Mouse (Mus musculus): ENCODE measurements around the gene Lgals3bp.

Gene Lgals3bp

GRCm38 (mm10) chr11:118401760-118402280 lies at the start of gene Lgals3bp:
Gene Lgals3bp (minus strand): TSS chr11:118402092.
- DNase-seq (ENCODE audit: low read depth, low spot score): peak; percentile 85

DNA sequence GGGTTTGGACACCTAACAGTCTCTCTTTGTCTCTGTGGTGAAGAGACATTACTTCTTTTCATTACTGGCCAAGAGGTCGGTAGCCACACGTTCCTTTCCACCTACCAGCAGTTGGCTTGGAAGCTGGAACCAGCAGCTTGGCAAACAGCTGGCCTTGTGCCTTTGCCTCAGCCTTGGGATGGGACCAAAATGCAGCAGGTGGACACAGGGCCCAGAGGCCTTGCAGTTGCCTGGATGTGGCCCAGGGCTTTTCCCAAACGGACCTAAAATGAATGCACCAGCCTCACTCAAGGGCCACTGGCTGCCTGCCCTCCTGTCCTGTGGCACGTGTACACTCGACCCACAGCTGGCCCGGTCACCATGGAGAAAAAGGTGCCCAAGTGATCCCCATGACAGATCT lies 49.3 kb upstream of the Lgals3bp start:
- no peak for DNase-seq (ENCODE audit: low read depth, low spot score)

DNA sequence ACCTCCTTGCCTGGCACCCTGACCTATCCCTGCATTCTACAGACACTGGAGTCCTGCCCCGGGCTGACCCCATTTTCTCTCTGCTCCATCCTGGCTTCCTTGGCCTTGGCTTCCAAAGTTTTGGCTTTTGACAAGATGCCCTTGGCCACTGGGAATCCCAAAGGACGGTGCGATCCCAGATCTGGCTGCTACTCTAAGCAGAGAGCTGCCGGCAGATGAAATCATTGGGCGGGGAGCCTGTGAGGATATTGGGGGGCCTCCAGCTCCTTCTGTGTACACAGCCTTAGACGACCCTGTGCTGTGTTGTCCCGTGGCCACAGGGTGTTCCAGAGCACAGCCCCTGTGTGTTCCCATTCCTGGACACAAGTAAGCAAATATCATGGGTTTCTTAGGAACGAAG lies 46.5 kb upstream of the Lgals3bp start:
- DNase-seq (ENCODE audit: low read depth, low spot score): no peak

DNA sequence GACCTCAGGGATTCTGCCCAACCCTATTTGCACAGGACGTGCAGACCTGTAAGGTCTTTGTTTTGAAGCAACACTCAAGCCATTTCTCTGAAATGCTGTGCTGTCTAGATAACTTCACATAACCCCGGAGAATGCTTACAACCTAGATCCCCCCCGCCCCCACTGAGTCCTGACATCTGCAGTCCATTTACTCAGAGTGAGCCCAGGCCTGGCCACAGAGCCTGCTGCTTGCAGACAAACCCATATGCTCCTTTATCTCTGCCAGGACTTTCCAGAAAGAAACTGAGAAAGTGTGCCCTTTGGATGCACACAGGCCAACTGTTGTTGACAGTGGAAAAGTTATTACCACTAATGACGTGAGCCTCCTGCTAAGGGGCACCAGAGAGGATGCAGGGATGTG lies 45.5 kb upstream of the Lgals3bp start:
- DNase-seq (ENCODE audit: low read depth, low spot score): no peak

DNA sequence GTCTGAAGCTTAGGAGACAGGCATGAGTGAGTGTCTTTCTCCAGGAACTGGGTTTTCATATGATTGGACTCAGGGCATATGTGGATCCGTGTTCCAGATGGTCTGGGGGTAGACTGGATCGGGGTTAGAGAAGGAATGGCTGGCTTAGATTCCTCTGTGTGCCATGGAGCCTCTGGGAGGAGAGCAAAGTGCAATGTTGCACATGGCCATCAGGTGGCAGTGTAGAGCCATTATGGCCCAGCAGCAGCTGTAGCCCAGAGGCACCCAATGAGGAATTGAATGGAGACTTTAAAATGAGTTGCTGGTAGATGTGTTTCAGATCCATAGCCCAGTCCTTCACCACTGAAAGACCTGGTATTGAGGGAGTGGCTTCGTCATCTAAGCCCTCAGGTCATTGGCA lies 44.0 kb upstream of the Lgals3bp start:
- DNase-seq (ENCODE audit: low read depth, low spot score): peak; percentile 69

DNA sequence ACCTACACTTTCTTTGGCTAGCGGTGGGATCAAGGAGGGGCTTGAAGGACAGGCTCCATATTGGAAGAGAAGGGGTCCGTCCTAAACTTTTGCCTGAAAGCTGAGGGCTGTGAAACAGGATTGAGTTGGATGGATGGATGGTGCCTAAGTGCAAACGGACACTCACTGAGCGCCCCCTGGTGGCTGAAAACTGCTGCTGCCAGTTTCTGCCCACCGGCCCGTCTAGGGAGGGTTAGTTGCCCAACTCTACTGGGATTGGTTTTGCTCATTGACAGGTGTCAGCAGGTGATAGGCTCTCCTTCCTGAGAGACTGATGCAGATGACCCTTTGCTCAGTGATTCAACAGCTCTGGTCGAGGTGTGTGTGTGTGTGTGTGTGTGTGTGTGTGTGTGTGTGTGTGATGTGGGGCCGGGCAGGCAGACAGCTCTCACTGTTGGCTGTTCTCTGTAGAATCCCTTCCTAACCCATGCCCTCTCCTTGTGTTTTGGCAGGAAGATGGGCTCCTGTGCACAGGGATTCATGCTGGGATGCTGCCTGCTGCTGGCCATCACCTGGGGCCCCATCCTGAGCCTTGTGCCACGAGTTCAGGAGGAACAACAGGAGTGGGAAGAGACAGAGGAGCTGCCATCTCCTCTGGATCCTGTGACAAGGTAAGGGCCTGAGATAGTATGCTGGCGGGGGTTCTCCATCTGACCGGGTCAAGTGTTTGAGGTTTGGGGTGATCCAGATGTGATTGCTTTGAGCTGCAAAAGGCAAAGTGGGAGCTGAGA lies 41.5 kb upstream of the Lgals3bp start:
- peak; percentile 53 for DNase-seq (ENCODE audit: low read depth, low spot score)

- DNase-seq (ENCODE audit: low read depth, low spot score): no peak
Measured at GRCm38 (mm10) chr11:118442691-118443090, 40.8 kb upstream of the Lgals3bp start.

DNA sequence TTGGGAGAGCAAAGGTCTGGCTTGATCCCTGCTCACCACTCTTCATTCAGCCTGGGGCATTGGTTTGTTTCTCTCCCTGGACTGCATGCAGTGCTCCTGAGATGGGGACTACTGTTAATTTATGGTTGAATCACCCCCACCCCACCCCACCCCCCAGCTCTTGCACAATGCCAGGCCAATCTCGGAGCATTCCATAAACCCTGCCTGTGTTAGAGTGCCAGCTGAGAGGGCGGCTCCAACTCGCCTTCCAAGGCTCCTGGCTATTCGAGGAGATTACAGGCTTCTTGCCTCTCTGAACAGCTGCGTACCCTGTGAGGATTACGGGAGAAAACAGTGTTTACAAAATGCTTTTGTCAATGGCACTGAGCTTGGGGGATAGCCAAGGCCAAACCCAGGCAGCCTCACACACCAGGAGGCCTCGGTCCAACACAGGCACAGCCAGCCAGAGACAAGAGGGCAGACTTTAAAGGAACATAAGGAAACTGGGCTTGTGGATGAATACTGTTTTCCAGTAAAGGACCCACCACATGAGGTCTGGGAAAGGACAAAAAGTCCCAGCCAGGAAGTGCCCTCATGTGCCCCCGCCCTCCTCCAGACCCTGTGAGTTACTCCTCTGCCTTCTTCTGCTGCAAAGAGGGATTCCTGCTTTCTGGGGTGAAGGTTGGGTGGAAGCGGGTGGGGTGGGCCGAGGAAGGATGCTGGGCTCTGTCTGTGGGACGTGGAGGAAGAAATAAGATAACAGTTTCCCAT lies 36.9 kb upstream of the Lgals3bp start:
- DNase-seq (ENCODE audit: low read depth, low spot score): no peak

DNA sequence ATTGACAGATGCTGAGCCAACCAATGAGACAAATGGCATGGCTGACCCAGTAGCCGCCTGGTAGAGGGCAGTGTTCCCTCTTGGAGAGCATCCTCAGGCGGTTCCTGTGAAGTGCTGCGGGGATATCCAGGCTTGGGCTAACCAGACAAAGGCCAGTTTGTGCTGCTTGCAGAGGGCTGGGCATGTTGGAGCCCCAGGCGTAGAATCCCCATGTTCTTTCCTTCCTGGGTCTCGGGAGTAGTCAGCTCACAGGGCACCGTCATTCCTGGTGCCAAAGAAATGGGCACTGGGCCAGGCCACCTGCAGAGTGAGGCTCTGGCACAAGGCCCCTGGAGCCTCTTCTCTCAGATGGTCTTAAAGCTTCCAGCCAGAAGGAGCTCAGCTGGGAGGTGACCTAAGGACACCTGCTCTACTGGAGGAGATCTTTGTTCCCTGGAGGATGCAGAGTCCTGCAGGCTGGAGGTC lies 34.6 kb upstream of the Lgals3bp start:
- DNase-seq (ENCODE audit: low read depth, low spot score): no peak

- no peak for DNase-seq (ENCODE audit: low read depth, low spot score)
Measured at GRCm38 (mm10) chr11:118434093-118434492, 32.2 kb upstream of the Lgals3bp start.

DNA sequence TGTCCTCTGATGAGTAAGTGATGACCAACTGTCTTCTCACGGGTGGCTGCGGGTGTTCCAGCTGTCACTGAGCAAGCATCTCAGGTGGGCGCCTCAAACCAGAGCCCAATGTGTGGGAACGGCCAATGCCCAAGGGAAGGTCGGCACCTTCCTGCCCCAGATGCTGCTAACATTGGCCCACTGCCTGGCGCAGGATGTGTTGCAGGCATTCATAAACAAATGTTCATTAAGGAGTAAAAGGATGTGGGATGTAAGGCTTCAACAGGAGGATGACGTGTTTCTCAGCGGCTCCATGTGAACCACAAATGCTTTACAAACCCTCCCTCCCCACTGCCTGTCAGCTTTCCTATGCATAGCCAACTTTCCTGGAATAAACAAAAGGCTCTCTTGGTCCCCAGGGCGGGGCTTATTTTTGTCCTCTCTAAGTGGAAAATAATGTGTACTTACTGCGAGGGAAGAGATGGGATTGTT lies 31.5 kb upstream of the Lgals3bp start:
- no peak for DNase-seq (ENCODE audit: low read depth, low spot score)

DNA sequence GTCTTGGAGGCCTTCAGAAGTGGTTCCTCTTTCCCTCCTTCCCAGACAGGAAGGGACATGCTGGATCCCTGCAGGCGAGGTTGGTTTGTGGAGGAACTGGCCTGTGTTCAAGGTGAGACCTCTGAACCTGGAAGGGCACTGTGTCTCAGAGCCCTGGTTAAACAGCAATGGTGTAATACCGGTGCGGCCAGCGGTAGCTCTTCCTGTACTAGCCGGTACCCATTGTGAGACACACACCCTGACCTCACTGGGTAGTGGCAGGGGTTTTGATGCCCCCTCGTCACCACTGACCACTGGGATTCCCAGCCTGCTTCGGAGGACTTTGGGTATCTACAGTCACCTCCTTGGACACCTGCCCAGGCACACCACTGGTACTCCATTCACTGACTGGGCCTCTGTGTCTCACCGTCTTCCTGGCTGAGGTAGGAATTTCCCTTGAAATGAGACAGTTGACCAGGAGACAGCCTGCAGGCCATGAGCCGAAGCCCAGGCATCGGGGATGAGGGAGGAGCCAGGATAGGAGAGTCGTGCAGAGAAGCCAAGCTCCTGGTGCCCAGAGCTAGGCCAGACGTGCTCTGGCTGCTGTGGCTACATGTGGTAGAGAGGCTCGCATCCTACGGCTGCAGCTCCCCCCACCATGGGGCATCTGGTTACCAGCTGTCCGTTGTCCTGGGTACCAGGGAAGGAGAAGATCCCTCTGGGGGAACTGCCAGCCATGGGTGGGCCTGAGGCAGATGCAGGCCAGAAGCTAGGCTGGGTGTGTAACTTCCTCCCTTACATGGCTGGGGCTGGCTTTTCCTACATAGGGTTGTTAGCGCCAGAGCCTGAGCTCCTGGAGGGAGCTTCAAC lies 29.4 kb upstream of the Lgals3bp start:
- DNase-seq (ENCODE audit: low read depth, low spot score): no peak

DNA sequence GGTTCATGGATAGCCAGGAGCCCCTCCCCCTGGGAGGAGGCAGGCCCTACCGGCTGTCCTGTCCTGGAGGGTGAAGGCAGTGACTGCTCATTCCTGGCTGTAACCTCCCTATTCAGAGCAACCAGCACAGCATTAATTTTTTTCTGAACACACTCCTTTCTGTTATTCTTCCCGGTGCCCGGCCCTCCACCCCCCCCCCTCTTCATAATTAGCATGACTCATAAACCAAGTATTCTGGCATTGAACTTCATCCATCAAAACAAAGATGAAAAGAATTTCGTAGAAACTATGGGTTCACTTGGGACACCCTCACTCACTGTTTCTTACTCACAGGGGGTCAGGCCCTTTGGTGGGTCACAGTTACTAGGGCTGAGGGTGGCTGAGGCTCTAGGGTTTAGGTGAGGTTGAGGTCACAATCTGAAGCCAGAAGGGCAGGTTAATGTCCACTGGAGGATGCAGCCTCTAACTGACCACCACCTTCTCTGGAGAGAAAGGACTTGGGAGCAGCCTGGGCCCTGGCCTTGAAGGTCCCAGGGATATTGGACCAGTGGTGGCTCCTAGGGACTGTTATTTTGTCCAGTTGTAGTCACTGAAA lies 28.5 kb upstream of the Lgals3bp start:
- no peak for DNase-seq (ENCODE audit: low read depth, low spot score)

DNA sequence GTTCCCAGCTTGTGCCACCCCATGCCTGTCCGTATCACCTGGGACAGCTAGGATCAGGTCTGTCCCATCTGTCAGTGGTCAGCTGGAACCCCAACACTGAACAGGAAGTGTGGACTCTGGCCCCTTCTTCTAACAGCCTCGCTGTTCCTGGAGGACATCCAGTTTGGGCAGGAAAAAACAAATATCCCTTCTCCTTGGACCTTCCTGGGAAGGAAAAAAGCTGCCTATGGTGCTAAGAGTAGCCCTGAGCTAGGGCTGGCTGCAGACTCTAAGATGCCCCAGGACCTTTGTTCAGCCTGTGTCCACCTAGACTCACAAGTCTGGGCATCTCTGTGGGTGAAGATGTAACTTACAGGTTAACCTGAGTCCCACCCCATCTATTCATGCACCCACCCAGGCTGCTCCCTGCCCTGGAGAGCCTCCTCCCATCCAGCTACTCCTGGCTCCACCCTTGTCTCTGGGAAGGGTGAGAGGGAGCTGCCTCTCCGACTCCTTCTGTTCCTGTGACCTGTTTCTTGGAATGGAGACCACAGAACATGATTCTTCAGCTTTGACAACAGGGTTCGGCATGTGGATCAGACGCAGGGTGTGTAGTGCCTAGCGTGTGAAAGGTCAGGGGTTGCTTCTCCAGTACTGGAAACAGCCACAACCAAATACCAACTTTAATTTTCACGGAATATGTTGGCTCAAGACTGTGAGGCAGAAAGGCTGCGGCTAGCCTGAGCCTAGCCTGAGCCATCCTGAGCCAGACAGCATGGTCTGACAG lies 27.2 kb upstream of the Lgals3bp start:
- no peak for DNase-seq (ENCODE audit: low read depth, low spot score)

DNA sequence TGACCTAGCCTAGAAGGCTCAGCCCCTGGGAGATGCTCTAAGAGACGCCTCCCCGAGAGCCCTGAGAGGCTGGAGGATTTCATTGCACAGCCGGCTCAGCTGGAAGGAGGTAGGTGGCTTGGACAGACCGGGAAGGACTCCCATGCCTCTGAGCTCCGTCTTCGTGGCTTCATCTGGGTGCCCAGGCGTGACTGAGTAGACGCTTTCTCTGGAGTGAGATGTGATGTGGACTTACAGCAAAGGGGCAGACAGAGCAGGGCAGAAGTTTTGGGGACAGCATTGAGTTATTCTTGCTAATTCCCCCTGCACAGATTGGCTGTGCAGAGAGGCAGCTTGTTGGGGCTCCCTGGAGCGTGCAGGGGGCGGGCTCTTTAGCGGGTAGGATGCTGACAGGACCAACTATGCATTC lies 26.6 kb upstream of the Lgals3bp start:
- DNase-seq (ENCODE audit: low read depth, low spot score): no peak

DNA sequence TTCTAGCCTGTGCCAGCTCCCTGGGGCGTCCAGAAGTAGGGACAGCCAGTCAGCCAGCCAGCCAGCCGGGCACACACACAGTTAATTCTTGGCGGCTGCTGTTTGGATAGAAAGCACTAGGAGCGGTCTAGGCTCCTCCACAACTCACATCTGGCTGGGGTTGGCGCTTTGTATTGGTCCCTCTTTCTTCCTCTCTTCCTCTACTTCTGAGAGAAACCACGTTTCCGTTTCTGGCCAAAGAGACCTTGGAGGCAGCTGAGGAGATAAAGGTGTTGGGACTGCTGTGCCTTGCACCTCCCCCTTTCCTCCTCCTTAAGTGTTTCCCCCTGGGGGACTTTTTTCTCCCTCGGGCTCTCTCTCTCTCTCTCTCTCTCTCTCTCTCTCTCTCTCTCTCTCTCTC lies 26.1 kb upstream of the Lgals3bp start, which contains the start of gene C1qtnf1:
C1qtnf1 (plus strand) TSS at position 218 of the 400 bp plus-strand sequence.
- peak; percentile 35 for DNase-seq (ENCODE audit: low read depth, low spot score)

GRCm38 (mm10) chr11:118427266-118427779 lies 25.4 kb upstream of the Lgals3bp start:
- no peak for DNase-seq (ENCODE audit: low read depth, low spot score)

DNA sequence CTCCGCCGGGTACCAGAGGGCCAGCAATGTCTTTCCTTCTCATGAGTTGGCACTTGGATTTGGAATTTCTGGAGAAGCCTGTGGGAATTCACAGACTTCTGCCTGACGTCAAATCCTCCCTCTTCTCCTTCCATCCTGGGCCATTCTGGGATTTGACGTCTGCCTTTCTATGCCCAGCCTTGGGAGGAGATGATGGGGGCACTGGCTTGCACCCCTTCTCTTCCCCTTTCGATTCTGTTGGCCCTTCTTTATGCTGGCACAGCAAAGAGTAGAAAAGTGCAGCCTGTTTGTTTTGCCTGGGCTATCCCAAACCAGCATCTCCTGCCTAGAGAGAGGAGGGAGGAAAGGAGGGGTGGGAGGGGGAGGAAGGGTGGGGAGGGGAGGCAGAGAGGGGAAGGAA lies 24.9 kb upstream of the Lgals3bp start:
- no peak for DNase-seq (ENCODE audit: low read depth, low spot score)

GRCm38 (mm10) chr11:118424621-118425335 lies 22.9 kb upstream of the Lgals3bp start:
- no peak for DNase-seq (ENCODE audit: low read depth, low spot score)
